Mouse (Mus musculus): ENCODE measurements around the gene Tcf15.
A peak's percentile ranks its signal among the peaks of the same experiment; 100 is the strongest.

Gene Tcf15

GRCm38 (mm10) chr2:152122896-152123295 lies 20.5 kb upstream of the Tcf15 start:
- no peak for DNase-seq (ENCODE audit: low spot score)

- no peak for DNase-seq (ENCODE audit: low spot score)
These were observed 14.8 kb upstream of the Tcf15 start for GRCm38 (mm10) chr2:152128597-152128996.

DNA sequence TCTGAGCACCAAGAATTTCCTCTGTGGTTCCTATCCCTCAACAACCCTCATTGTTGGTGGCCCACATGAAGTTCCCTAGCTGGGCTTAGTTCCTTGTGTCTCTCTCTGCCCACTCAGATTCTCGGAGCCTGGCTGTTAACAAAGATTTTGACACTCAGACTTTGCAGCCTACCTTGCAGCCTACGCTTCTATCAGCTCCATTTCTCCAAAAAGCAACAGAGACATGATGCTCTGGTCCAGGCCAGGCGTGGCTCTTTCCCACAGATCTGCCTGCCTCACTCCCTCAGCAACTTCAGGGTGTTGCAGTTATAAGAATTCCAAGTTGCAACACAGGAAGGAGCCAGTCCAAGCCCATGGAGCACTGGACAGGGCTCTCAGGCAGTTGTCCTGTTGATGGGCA lies 13.6 kb upstream of the Tcf15 start:
- no peak for DNase-seq (ENCODE audit: low spot score)

GRCm38 (mm10) chr2:152132016-152132415 lies 11.3 kb upstream of the Tcf15 start:
- no peak for DNase-seq (ENCODE audit: low spot score)

GRCm38 (mm10) chr2:152132691-152133090 lies 10.7 kb upstream of the Tcf15 start:
- DNase-seq (ENCODE audit: low spot score): peak; percentile 42

- DNase-seq (ENCODE audit: low spot score): no peak
These were observed 4.0 kb upstream of the Tcf15 start for GRCm38 (mm10) chr2:152139191-152139987.

GRCm38 (mm10) chr2:152140941-152141340 lies 2.4 kb upstream of the Tcf15 start:
- no peak for DNase-seq (ENCODE audit: low spot score)

DNA sequence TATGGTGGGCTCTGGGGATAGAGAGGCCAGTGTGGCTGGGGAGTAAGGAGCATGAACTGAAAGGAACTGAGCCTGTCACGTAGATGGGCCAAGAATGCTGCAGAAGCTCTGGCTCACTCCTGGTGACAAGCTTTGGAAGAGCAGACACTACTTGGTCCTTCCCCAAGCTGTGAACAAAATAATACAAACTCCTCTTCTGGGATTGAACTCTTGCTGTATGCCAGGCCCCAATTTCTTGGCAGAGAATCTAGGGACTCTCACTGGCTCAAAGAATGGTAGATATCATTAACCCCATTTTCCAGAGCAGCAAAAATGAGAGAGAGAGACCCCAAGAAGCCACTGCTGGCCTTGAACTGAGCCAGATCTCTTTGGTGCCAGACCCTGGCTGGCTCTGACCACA lies 1.9 kb upstream of the Tcf15 start:
- DNase-seq (ENCODE audit: low spot score): no peak

DNA sequence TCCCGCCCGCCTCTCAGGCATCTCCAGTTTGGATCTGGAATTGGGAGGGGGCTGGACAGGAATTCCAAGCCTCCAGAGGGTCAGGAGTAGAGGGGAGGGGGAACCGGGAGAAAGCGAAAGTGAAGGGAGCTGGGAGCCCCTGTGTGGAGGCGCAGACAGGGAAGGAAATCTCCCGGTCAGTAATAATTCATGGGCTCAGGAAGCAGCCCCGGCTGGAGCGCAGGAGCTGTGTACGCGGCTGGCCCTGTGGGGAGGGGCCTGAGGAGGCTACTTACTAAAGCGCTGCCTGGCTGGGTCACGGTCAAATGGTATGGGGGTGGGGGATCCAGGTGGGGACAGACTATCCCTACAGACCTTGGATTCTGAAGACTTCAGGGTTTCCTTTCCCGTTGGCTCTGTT lies 1.3 kb upstream of the Tcf15 start:
- DNase-seq (ENCODE audit: low spot score): no peak

DNA sequence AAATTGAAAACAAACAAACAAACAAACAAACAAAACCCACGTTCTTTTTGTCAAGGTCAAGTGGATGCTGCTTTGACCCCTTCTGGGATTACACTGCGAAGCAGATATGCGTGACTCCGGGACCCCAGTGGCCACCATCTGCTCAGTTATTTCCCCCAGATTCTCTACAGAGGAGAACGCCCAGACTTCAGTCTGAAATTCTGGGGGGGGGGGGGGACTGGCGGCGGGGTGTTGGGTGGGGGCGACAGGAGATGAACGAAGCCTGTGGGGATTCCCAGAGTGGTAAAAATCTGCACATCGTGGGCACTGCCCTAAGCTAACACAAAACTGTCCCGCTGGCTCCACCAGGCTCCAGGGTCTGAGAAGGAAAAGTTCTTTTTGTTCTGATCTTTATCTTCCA lies 790 bp upstream of the Tcf15 start:
- no peak for DNase-seq (ENCODE audit: low spot score)

GRCm38 (mm10) chr2:152144158-152144450 lies 743 bp downstream of the Tcf15 start:
- no peak for DNase-seq (ENCODE audit: low spot score)

GRCm38 (mm10) chr2:152144501-152144900 lies 1.1 kb downstream of the Tcf15 start:
- DNase-seq (ENCODE audit: low spot score): no peak

DNA sequence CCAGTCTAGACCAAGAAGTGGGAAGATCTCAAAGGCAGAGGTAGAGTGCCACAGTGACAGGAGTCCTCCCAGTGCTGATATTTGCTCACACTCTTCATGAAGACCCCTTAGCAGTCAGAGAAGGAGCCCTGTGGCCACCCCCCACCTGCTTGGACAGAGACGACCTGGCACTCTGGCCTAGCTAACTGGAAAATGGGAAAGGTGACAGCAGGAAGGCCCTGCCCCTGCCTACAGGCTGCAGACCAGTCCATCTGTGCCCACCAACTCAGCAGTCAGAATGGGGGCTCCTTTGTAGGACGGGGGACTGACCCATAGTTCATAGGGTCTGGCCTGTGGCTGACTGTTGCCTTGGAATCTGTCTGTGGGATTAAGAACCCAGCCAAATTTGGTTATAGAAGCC lies 2.4 kb downstream of the Tcf15 start:
- DNase-seq (ENCODE audit: low spot score): no peak

DNA sequence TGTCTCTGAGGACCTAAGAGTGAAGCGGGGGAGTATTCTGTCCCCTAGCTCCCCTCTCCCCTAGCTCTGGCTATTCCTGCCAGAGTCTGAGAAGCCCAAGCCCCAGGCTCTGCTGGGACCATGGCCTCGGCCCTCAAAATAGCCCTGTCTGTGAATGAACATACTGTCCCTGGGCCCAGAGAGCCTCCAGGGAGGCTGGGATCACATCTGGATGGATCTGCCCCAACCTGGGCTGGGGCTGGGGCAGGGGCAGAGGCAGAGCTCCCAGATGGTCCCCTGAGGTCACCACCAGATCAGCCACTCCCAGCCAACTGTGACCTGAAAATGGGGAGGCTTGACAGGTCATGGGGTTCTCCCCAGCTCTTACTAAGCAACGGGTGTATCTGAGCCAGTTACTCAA lies 3.7 kb downstream of the Tcf15 start:
- DNase-seq (ENCODE audit: low spot score): no peak

- no peak for DNase-seq (ENCODE audit: low spot score)
These were observed 5.3 kb downstream of the Tcf15 start for GRCm38 (mm10) chr2:152148675-152149074.

DNA sequence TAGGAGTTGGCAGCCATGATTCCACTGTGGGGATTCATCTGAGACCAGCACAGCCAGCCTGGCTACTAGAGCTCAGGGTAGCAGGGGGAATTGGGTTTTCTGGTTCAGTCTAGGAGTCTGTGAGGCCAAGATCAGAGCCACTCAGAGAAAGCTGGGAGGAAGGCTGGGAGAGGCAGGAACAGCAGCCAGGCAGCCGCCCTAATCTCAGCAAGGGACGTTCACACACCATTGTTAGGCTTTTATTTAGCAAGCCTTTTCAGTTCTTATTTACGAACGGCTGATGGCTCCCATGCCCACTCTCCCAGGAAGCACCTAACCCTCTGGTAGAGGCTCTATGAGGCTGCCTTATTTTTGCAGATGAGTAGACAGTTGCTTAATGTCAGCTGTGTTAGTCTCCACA lies 6.5 kb downstream of the Tcf15 start:
- no peak for DNase-seq (ENCODE audit: low spot score)

- DNase-seq (ENCODE audit: low spot score): no peak
These were observed 7.0 kb downstream of the Tcf15 start for GRCm38 (mm10) chr2:152150373-152150772.

GRCm38 (mm10) chr2:152153361-152153760 lies 10.0 kb downstream of the Tcf15 start:
- DNase-seq (ENCODE audit: low spot score): no peak

DNA sequence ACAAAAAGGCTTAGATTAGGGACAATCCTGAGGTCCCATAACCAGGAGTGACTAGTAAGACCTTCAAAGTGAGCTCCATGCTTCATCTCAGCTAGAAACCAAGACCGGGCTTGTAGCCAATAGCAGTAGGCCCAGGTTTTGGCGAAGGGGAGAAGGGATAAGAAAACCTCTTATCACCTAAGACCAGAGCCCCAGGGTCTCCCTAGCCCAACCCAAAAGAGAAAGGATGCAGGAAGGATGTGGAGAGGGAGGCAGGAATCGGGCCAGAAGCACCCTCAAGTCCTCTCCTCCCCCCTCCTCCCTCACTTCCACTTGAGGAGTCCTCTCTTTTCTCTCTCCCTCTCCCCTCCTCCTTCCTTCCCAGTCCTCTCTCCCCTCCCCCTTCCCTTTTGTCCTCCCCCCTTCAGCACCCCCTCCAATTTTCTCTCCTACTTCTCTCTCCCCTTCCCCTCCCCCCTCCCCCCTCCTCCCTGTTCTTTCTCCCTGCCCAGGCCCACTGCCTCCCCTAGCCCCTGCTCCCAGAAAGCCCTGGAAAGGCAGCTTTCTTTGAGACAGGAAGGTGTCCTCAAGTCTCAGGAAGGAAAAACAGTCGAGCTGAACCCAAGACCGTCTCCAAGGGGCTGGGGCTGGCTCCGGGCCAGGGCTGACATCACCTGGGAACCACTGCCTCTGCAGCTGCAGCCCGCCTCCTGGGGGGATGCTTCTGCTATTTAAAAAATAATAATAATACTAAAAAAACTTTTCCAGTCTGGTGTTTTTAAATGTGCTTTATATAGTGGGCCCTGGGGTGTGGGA lies 12.2 kb downstream of the Tcf15 start:
- no peak for DNase-seq (ENCODE audit: low spot score)

DNA sequence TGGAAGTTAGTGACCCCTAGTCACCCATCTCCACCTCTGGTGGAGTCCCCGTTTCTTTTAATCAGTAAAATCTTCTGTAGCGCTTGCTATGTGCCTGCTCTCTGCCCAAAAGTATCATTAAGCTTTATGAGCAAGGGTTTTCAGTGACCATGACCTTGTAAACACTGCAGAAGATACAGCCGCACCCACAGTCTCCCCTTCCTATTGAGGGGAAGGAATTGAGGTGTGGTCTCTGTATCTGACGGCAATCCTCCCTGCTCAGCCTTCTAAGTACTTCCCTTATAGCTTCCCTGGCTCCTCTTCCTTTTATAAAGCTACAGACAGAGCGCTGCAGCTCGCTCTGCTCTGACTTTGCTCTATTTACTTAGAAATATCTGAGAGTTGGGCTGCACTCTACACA lies 13.1 kb downstream of the Tcf15 start:
- no peak for DNase-seq (ENCODE audit: low spot score)

- DNase-seq (ENCODE audit: low spot score): no peak
These were observed 16.1 kb downstream of the Tcf15 start for GRCm38 (mm10) chr2:152159487-152159886.

GRCm38 (mm10) chr2:152166257-152166656 lies 22.9 kb downstream of the Tcf15 start:
- DNase-seq (ENCODE audit: low spot score): no peak

DNA sequence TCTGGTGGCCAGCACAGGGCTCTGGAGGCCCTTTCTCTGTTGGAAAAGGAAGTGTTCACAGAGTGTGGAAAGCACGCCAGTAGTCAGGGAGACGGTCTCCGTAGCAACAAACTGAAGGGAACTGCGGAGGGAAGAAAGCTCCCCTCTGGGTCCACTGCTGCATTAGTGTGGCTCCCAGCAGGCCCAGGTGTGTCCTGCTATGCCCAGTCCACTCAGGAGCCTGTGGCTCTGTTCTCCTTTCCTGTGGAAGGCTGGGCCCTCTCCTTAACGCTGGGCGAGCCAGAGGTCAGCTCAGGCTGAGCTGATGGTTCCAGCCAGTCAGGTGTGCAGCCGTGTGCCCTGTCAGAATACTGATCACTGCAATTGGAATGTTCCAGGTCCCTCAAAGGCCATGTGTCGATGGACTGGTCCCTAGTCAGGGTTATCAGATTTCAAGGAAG lies 24.5 kb downstream of the Tcf15 start:
- no peak for DNase-seq (ENCODE audit: low spot score)

- no peak for DNase-seq (ENCODE audit: low spot score)
These were observed 26.0 kb downstream of the Tcf15 start for GRCm38 (mm10) chr2:152169377-152169776.

Measured in urinary bladder, postnatal 14 days (tissue).